Mouse (Mus musculus): Measurements from ENCODE around the gene Tardbp.

Gene Tardbp

GRCm38 (mm10) chr4:148626623-148627185 lies at the start of gene Tardbp:
Tardbp (minus strand) TSS chr4:148627019.
- DNase-seq (ENCODE audit: low spot score in 2 of 2) = peak; percentile 95

- DNase-seq (ENCODE audit: low spot score in 2 of 2) = no peak
Observed at GRCm38 (mm10) chr4:148676188-148676960, 49.6 kb upstream of the Tardbp start.

- DNase-seq (ENCODE audit: low spot score in 2 of 2) = peak; percentile 56 to 61
Observed at GRCm38 (mm10) chr4:148675043-148675442, 48.2 kb upstream of the Tardbp start.

- no peak for DNase-seq (ENCODE audit: low spot score in 2 of 2)
Observed at GRCm38 (mm10) chr4:148671230-148671947, 44.6 kb upstream of the Tardbp start.

- no peak for DNase-seq (ENCODE audit: low spot score in 2 of 2)
Observed at GRCm38 (mm10) chr4:148667006-148667755, 40.4 kb upstream of the Tardbp start.

GRCm38 (mm10) chr4:148664021-148664420 lies 37.2 kb upstream of the Tardbp start:
- no peak for DNase-seq (ENCODE audit: low spot score in 2 of 2)

GRCm38 (mm10) chr4:148663326-148663725 lies 36.5 kb upstream of the Tardbp start:
- no peak for DNase-seq (ENCODE audit: low spot score in 2 of 2)

GRCm38 (mm10) chr4:148662168-148662965 lies 35.5 kb upstream of the Tardbp start:
- peak in 1 of 2 experiments; percentile 45 for DNase-seq (ENCODE audit: low spot score in 2 of 2)

- no peak for DNase-seq (ENCODE audit: low spot score in 2 of 2)
Observed at GRCm38 (mm10) chr4:148660174-148660573, 33.4 kb upstream of the Tardbp start.

GRCm38 (mm10) chr4:148657776-148658175 lies 31.0 kb upstream of the Tardbp start:
- no peak for DNase-seq (ENCODE audit: low spot score in 2 of 2)

GRCm38 (mm10) chr4:148656691-148657258 lies 30.0 kb upstream of the Tardbp start:
- no peak for DNase-seq (ENCODE audit: low spot score in 2 of 2)

- peak in 1 of 2 experiments; percentile 38 for DNase-seq (ENCODE audit: low spot score in 2 of 2)
Observed at GRCm38 (mm10) chr4:148654701-148655398, 28.0 kb upstream of the Tardbp start.

- no peak for DNase-seq (ENCODE audit: low spot score in 2 of 2)
Observed at GRCm38 (mm10) chr4:148651045-148651444, 24.2 kb upstream of the Tardbp start.

- DNase-seq (ENCODE audit: low spot score in 2 of 2) = no peak
Observed at GRCm38 (mm10) chr4:148649309-148649708, 22.5 kb upstream of the Tardbp start.

GRCm38 (mm10) chr4:148646616-148647015 lies 19.8 kb upstream of the Tardbp start:
- DNase-seq (ENCODE audit: low spot score in 2 of 2) = no peak

GRCm38 (mm10) chr4:148644926-148645325 lies 18.1 kb upstream of the Tardbp start:
- DNase-seq (ENCODE audit: low spot score in 2 of 2) = no peak

- DNase-seq (ENCODE audit: low spot score in 2 of 2) = peak; percentile 36 to 54
Observed at GRCm38 (mm10) chr4:148644157-148644511, 17.3 kb upstream of the Tardbp start.

GRCm38 (mm10) chr4:148643291-148644156 lies 16.7 kb upstream of the Tardbp start, which contains the start of gene Gm572:
Gm572 (plus strand) TSS chr4:148643317.
- no peak for DNase-seq (ENCODE audit: low spot score in 2 of 2)

GRCm38 (mm10) chr4:148641121-148641520 lies 14.3 kb upstream of the Tardbp start:
- DNase-seq (ENCODE audit: low spot score in 2 of 2) = no peak

Measured in spleen, postnatal 36 days (tissue).